Mouse (Mus musculus) C2C12 (cell line): ENCODE data around the gene Ern2.

Experiments
- CEBPB ChIP-seq: IDR thresholded peaks from one replicate; pipeline ENCODE4 v1.6.1; 2011; ENCODE audit warnings: low read depth, mild to moderate bottlenecking, control low read depth, moderate library complexity
- CTCF ChIP-seq: IDR thresholded peaks from one replicate; pipeline ENCODE4 v1.5.1; 2011; ENCODE audit not compliant: control insufficient read depth, insufficient read depth, insufficient read length
- FOSL1 ChIP-seq: IDR thresholded peaks from one replicate; pipeline ENCODE4 v1.8.0; 2011; ENCODE audit warnings: mild to moderate bottlenecking, low read length; ENCODE audit not compliant: poor library complexity, insufficient read depth, severe bottlenecking
- MAX ChIP-seq: IDR thresholded peaks from one replicate; pipeline ENCODE4 v1.6.1; 2011; ENCODE audit warnings: mild to moderate bottlenecking, control low read depth
- MYOD1 ChIP-seq: IDR thresholded peaks from one replicate; pipeline ENCODE4 v1.6.1; 2011; ENCODE audit warnings: low read depth; ENCODE audit not compliant: control insufficient read depth, insufficient read length
- MYOG ChIP-seq: IDR thresholded peaks from one replicate; pipeline ENCODE4 v1.6.1; 2011; ENCODE audit not compliant: control insufficient read depth, insufficient read length; ENCODE audit errors: extremely low read depth
- USF1 ChIP-seq: IDR thresholded peaks from one replicate; pipeline ENCODE4 v1.6.1; 2011; ENCODE audit warnings: low read depth, mild to moderate bottlenecking, control low read depth, moderate library complexity

- TF ChIP-seq MAX, result no peak
- TF ChIP-seq CTCF, result no peak
- no peak for TF ChIP-seq USF1
- TF ChIP-seq MYOD1, result no peak
- TF ChIP-seq FOSL1, result no peak
- no peak for TF ChIP-seq CEBPB
- no peak for TF ChIP-seq MYOG
Observed at GRCm38 (mm10) chr7:122125636-122126035, 60.4 kb downstream of the Ern2 start.
